Mouse (Mus musculus): Measurements from ENCODE around the gene Wnt1.
A peak's percentile ranks its signal among the peaks of the same experiment; 100 is the strongest.

Wnt1 gene

GRCm38 (mm10) chr15:98778191-98778770, 11.4 kb upstream of the Wnt1 start:
- no peak for DNase-seq (ENCODE audit: low spot score)

DNA sequence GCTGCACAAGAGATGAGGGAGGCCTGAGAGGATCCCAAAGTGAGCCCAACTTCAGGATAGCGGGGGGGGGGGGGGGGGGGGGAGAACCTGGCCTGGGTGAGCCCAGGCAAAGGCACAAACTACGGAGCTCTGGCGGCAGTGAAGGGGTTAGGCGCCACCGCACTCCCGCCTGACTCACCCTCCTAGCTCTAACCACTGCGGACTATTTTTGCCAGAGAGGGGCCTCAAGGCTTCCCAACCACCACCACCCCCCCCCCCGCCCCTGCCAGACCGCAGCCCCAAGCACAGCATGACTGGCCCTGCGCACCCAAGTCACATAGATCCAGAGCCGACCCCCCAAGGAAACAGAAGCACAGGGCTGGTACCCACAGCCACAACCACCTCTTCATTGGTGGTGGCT, 10.9 kb upstream of the Wnt1 start:
- no peak for DNase-seq (ENCODE audit: low spot score)

DNA sequence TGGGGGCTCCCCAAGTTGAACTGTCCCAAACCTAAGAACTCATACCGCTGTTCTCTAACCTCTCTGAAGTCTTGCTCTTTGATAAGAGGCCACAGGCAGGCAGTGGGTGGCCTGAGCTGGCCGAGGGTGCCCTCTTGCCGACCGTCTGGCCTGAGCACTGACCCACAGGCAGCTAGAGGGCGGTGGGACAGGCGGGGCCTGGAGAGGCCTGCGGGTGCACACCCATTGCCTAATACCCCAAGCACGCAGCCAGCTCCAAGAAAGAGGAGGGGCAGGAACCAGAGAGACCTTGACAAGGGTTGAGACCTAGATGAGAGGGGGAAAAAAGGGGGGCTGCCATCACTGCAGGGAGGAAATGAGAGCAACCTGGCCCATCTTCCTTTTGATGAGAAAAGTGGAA, 9.6 kb upstream of the Wnt1 start:
- DNase-seq (ENCODE audit: low spot score): no peak

DNA sequence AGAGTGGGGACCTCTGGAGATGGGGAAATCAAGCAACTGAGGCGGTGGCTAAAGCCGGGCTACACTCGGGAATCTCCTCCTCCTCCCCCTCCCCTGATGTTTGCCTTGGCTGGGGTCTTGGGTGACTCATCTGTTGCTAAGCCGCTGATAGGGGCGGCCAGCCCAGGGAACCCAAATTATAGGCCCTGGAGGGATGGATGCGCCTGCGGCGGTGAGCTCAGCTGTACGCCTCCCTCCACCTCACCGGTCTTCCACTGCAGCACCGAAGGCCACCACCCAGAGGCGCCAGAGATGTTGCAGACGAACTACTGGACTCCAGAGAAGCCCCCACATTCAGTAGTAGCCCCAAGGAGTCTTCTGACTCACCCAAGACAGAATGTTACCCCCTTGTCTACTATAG, 9.1 kb upstream of the Wnt1 start:
- no peak for DNase-seq (ENCODE audit: low spot score)

- DNase-seq (ENCODE audit: low spot score): no peak
Measured at GRCm38 (mm10) chr15:98781166-98781565, 8.5 kb upstream of the Wnt1 start.

DNA sequence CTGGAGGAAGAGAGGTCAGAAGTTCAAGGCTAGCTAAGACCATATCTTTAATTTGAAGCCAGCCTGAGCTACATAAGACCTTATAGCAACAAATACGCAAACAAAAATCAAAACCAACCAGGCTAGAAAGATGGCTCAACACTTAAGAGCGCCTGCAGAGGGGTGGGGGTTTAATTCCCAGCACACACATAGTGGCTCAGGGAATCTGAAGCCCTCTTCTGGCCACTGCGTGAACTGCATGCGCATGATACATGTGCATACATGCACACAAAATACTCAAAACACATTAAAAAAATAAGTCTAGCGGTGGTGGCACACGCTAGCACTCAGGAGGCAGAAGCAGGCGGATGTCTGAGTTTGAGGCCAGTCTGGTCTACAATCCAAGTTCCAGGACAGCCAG, 3.9 kb upstream of the Wnt1 start:
- DNase-seq (ENCODE audit: low spot score): no peak

DNA sequence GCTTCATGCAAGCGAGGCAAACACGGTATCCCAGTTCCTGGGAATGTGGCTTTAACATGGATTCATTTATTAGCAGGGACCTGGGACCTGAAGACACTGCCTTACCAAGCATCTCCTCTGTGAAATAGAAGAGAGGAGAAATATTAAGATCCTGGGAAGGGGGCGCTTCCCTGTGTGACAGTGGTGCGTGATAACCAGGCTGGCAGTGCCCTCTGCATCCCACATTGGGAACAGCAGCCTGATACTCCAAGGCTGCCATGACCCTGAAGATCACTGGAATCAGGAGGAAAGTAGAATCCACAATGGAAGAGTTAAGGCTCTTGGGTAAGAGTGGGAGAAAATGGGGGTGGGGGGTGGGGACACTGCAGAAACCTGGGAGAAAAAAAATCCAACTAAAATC, 1.7 kb upstream of the Wnt1 start:
- DNase-seq (ENCODE audit: low spot score): no peak

DNA sequence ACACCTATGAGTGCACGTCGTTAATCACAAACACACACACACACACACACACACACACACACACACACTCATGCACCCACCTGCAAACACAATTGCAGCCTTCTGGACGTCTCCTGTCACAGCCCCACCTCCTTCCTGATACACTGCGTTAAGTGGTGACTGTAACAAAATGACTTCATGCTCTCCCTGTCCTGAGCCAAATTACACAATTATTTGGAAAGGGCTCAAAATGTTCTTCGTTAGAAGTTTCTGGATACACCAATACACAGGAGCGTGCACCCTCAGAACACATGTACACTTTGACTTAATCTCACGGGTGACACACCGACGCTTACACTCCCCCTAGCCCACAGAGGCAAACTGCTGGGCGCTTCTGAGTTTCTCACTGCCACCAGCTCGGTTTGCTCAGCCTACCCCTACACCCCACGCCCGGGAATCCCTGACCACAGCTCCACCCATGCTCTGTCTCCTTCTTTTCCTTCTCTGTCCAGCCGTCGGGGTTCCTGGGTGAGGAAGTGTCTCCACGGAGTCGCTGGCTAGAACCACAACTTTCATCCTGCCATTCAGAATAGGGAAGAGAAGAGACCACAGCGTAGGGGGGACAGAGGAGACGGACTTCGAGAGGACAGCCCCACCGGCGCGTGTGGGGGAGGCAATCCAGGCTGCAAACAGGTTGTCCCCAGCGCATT, 541 bp upstream of the Wnt1 start:
- no peak for DNase-seq (ENCODE audit: low spot score)

DNA sequence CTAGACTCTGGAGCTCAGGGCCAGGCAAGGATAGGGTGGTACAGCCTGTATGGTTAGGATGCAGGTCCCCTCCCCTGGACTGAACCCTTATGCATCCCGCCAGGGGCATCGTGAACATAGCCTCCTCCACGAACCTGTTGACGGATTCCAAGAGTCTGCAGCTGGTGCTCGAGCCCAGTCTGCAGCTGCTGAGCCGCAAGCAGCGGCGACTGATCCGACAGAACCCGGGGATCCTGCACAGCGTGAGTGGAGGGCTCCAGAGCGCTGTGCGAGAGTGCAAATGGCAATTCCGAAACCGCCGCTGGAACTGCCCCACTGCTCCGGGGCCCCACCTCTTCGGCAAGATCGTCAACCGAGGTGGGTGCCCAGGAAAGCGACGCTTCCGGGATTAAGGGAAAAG, 1.1 kb downstream of the Wnt1 start:
- DNase-seq (ENCODE audit: low spot score): no peak

DNA sequence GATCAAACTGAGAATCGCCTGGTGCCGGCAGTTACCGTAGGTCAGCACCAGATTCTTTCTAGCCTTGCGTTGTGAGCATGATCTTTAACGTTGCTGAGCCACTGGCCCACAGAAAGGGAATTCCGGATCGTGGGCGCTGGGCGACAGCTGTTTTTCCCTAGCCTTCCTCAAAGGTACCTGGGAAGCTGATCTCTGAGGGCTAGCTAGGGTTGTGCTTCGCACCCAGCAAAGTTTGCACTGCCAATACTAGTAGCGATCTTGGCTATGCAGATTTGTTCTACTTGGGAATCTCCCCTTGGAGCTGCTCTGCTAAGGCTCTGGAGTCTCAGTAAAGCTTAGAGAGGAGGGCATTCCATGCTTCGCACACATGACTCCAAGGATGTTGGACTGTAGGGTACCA, 1.6 kb downstream of the Wnt1 start:
- DNase-seq (ENCODE audit: low spot score): no peak

- DNase-seq (ENCODE audit: low spot score): no peak
Measured at GRCm38 (mm10) chr15:98791771-98792170, 2.1 kb downstream of the Wnt1 start.

GRCm38 (mm10) chr15:98792233-98793020, 2.8 kb downstream of the Wnt1 start:
- DNase-seq (ENCODE audit: low spot score): no peak

DNA sequence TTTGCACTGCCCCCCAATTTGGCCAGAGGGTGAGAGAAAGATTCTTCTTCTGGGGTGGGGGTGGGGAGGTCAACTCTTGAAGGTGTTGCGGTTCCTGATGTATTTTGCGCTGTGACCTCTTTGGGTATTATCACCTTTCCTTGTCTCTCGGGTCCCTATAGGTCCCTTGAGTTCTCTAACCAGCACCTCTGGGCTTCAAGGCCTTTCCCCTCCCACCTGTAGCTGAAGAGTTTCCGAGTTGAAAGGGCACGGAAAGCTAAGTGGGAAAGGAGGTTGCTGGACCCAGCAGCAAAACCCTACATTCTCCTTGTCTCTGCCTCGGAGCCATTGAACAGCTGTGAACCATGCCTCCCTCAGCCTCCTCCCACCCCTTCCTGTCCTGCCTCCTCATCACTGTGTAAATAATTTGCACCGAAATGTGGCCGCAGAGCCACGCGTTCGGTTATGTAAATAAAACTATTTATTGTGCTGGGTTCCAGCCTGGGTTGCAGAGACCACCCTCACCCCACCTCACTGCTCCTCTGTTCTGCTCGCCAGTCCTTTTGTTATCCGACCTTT, 3.6 kb downstream of the Wnt1 start:
- no peak for DNase-seq (ENCODE audit: low spot score)

- DNase-seq (ENCODE audit: low spot score): no peak
Measured at GRCm38 (mm10) chr15:98796803-98797595, 7.3 kb downstream of the Wnt1 start.

GRCm38 (mm10) chr15:98797835-98798492, 8.3 kb downstream of the Wnt1 start:
- DNase-seq (ENCODE audit: low spot score): no peak

- no peak for DNase-seq (ENCODE audit: low spot score)
Measured at GRCm38 (mm10) chr15:98798903-98799302, 9.2 kb downstream of the Wnt1 start.

DNA sequence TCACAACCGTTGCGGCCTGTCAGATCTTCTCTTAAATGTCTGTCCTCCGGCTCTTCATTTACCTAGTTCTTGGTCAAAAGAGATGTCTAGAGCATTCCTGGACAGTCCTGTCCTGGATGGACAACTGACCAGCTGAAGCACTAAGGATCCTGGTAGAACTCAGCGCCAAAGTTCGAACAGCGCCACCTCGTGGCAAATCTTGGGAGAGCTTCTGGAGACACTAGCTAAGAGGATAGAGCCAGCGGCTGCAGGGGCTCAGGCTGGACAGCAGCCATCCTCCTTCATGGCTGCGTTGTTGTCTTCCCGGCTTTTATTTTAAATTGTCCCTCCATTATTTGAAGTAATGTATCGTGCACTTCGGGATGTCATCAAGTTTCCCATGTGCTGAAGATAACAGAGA, 9.7 kb downstream of the Wnt1 start:
- peak; percentile 69 for DNase-seq (ENCODE audit: low spot score)

DNA sequence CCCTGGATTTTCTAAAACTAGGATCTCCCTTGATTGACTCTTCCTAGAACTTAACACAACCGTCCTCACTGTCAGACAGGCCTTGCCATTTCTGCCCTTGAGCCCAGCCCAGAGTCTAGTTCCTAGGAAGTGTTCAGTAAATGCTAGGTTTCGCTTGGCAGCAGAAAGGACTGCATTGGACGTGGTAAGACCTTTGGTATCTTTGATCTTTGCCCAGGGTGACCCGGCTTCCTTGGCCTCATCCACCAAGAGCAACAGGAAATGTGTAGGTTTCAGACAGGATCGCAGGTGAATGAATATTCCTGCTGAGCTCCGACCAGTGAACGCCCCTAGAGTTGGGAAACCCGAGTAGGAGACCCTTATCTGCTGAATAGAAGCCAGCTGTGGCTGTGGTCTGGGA, 13.3 kb downstream of the Wnt1 start:
- DNase-seq (ENCODE audit: low spot score): no peak

DNA sequence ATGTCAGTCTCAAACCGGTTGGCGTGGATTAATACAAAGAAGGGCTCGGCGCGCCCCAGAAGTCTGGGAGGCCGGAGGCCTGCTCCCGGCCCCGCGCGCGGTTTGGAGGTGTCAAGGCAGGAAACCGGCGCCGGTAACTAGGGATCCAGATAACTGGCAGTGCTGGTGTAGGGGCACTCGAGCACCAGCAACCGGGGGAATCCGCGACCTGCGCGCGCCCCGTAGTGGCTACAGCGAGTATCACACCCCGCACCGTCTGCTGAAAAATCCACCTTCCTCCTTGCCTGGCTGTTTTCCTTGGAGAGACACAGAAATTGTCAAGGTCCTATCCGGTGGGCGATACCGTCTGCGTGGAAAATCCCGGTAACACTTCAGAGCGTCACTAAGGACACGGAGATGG, 14.4 kb downstream of the Wnt1 start:
- DNase-seq (ENCODE audit: low spot score): peak; percentile 53

DNA sequence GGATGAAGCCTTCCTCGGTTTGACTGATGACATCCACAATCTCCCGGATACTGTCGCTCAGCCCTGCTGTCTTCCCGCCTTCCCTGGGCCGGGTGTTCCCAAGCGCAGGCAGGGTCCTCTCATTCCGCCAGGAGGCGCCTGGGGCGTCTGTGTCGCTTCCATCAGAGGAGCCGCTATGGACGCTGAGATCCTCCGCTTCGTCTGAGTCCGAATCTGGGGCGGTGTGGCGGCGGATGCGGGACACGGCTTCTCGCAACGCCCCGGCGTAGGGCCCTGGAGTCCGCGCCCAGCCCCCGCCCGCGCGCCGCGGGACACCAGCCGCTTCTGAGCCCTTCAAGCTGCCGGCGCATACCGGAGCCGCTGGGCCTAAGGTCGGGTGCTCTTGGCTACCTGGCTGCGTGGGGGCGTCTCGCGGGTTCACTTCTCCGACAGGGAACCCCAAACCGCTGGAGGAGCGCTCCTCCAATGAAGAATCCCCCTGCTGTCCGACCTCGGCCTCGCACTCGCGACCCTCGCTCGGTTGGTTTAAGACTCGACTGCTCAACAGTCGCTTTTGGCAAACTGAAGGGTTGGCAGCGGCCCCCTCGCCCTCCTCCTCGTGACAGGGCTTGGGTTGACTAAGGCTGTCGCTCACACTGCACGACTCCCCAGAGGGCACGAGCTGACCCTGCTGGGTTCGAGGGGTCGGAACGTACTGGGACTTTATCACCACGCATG, 15.8 kb downstream of the Wnt1 start:
- no peak for DNase-seq (ENCODE audit: low spot score)

Measured in layer of hippocampus, adult 9-10 months (tissue).